Mouse (Mus musculus) erythroblast, embryonic 14.5 days (primary cell): Measurements from ENCODE around the gene Itgb6. TPM values are rescaled to one million over a fixed set of nuclear protein-coding genes. Genes with fewer than 3 reads are reported as not detected.

Experiments
- H3K27me3 ChIP-seq: 2 replicates; pipeline ENCODE4 v1.6.1; 2012; ENCODE audit warnings: inconsistent platforms; ENCODE audit not compliant: control insufficient read depth
- H3K36me3 ChIP-seq: 2 replicates; pipeline ENCODE4 v1.6.1; 2012; ENCODE audit warnings: mild to moderate bottlenecking, inconsistent platforms; ENCODE audit not compliant: control insufficient read depth
- H3K4me1 ChIP-seq: 2 replicates; pipeline ENCODE4 v1.6.1; 2012; ENCODE audit warnings: inconsistent platforms; ENCODE audit not compliant: control insufficient read depth
- H3K4me3 ChIP-seq: replicated peaks from 2 replicates; pipeline ENCODE3; 2012; ENCODE audit warnings: moderate library complexity, mild to moderate bottlenecking, inconsistent platforms
- H3K9me3 ChIP-seq: 2 replicates; pipeline ENCODE4 v1.6.1; 2012; ENCODE audit warnings: low read length, inconsistent platforms, mixed read lengths; ENCODE audit not compliant: control insufficient read depth
- GATA1 ChIP-seq: IDR thresholded peaks from 2 replicates; pipeline ENCODE4 v1.6.1; 2012; ENCODE audit warnings: low read length, inconsistent platforms, mixed read lengths
- TAL1 ChIP-seq: IDR thresholded peaks from 3 replicates; pipeline ENCODE4 v1.6.1; 2012; ENCODE audit warnings: low read length, inconsistent platforms, mixed read lengths
- polyA plus RNA-seq: library from polyadenylated mRNA; stranded (reverse); fragments of >175 nt; gene quantifications from 2 replicates; pipeline ENCODE4 v1.2.3, GENCODE M21; 2012

The Itgb6 gene
- polyA plus RNA-seq, 1 experiment, result not detected

- Histone ChIP-seq H3K4me3 (no peak overlapping the region), H3K36me3 (no peaks in the 10 kb centered on the region), H3K27me3 (no peaks in the 10 kb centered on the region), H3K4me1 (no peaks in the 10 kb centered on the region), H3K9me3 (no peaks in the 10 kb centered on the region)
- TF ChIP-seq TAL1 (no peak), GATA1 (no peak)
These were observed 49.2 kb downstream of the Itgb6 start for GRCm38 (mm10) chr2:60672973-60673954.

GRCm38 (mm10) chr2:60671215-60671614 lies 51.2 kb downstream of the Itgb6 start:
- no peak for TF ChIP-seq TAL1
- TF ChIP-seq GATA1, result no peak
- no peaks in the 10 kb centered on the region for H3K36me3 ChIP-seq
- H3K4me1 ChIP-seq, result no peaks in the 10 kb centered on the region
- H3K4me3 ChIP-seq, result no peak overlapping the region
- no peaks in the 10 kb centered on the region for H3K9me3 ChIP-seq
- no peaks in the 10 kb centered on the region for H3K27me3 ChIP-seq

DNA sequence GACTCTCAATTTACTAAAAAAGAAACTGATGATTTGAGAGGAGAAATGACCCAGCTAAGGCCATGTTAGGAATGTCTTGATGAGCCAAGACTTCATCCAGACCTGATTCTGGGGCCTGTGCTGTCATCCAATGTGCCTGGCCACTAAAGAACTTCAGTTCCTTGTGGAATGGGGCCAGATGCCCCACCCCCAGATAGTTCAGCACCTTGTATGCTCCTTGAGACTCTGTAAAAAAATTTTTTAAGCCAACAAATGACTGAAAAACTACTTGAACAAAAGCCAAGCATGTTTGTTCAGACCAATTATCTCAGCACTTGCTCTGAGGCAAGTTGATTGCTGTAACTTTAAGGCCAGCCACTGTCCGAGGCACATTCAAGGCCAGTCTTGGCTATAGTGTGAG lies 59.4 kb downstream of the Itgb6 start:
- Histone ChIP-seq H3K4me1 (no peaks in the 10 kb centered on the region), H3K9me3 (no peaks in the 10 kb centered on the region), H3K36me3 (no peaks in the 10 kb centered on the region), H3K4me3 (no peak overlapping the region), H3K27me3 (no peaks in the 10 kb centered on the region)
- TF ChIP-seq TAL1 (no peak), GATA1 (no peak)

GRCm38 (mm10) chr2:60659993-60660392 lies 62.5 kb downstream of the Itgb6 start:
- no peak overlapping the region for H3K4me3 ChIP-seq
- no peaks in the 10 kb centered on the region for H3K27me3 ChIP-seq
- H3K4me1 ChIP-seq, result no peaks in the 10 kb centered on the region
- H3K9me3 ChIP-seq, result no peaks in the 10 kb centered on the region
- H3K36me3 ChIP-seq, result no peaks in the 10 kb centered on the region
- no peak for TF ChIP-seq GATA1

GRCm38 (mm10) chr2:60658992-60659391 lies 63.5 kb downstream of the Itgb6 start:
- H3K4me3 ChIP-seq, result no peak overlapping the region
- no peaks in the 10 kb centered on the region for H3K9me3 ChIP-seq
- H3K36me3 ChIP-seq, result no peaks in the 10 kb centered on the region
- TF ChIP-seq TAL1 (no peak), GATA1 (no peak)
- no peaks in the 10 kb centered on the region for H3K4me1 ChIP-seq
- no peaks in the 10 kb centered on the region for H3K27me3 ChIP-seq

- H3K36me3 ChIP-seq, result no peaks in the 10 kb centered on the region
- H3K27me3 ChIP-seq, result no peaks in the 10 kb centered on the region
- no peaks in the 10 kb centered on the region for H3K9me3 ChIP-seq
- TF ChIP-seq GATA1 (no peak), TAL1 (no peak)
- H3K4me3 ChIP-seq, result no peak overlapping the region
- no peaks in the 10 kb centered on the region for H3K4me1 ChIP-seq
These were observed 67.6 kb downstream of the Itgb6 start for GRCm38 (mm10) chr2:60654828-60655227.

DNA sequence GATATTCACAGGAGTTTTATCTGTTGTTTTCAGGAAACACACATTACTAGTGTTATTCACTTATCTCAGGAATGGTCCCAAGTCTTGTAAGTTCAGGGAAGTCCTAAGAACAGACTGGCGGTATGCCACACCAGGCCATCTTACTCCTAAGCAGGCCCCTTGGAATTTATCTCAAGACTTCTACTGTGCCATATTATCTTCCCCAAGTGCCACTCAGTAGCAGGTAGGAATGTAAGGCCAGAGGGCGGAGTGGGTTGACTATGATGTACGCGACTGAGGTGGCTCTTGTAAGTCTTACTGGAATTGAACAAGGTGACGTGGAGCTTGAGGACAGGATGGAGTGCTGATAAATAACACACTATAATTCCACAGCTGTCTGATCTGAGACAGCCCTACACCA lies 72.3 kb downstream of the Itgb6 start:
- H3K4me1 ChIP-seq, result no peaks in the 10 kb centered on the region
- no peak for TF ChIP-seq TAL1
- TF ChIP-seq GATA1, result no peak
- H3K36me3 ChIP-seq, result no peaks in the 10 kb centered on the region
- H3K27me3 ChIP-seq, result no peaks in the 10 kb centered on the region
- no peaks in the 10 kb centered on the region for H3K9me3 ChIP-seq
- H3K4me3 ChIP-seq, result no peak overlapping the region

- Histone ChIP-seq H3K27me3 (no peaks in the 10 kb centered on the region), H3K36me3 (no peaks in the 10 kb centered on the region), H3K9me3 (no peaks in the 10 kb centered on the region), H3K4me1 (no peaks in the 10 kb centered on the region), H3K4me3 (no peak overlapping the region)
- TF ChIP-seq TAL1, result no peak
- TF ChIP-seq GATA1, result no peak
These were observed 74.8 kb downstream of the Itgb6 start for GRCm38 (mm10) chr2:60647650-60648049.

- H3K27me3 ChIP-seq, result no peaks in the 10 kb centered on the region
- H3K36me3 ChIP-seq, result no peaks in the 10 kb centered on the region
- TF ChIP-seq TAL1 (no peak), GATA1 (no peak)
- no peaks in the 10 kb centered on the region for H3K9me3 ChIP-seq
- H3K4me3 ChIP-seq, result no peak overlapping the region
- H3K4me1 ChIP-seq, result no peaks in the 10 kb centered on the region
These were observed 75.9 kb downstream of the Itgb6 start for GRCm38 (mm10) chr2:60646583-60646982.

GRCm38 (mm10) chr2:60643406-60643805 lies 79.0 kb downstream of the Itgb6 start:
- Histone ChIP-seq H3K27me3 (no peaks in the 10 kb centered on the region), H3K4me1 (no peaks in the 10 kb centered on the region), H3K9me3 (no peaks in the 10 kb centered on the region), H3K4me3 (no peak overlapping the region), H3K36me3 (no peaks in the 10 kb centered on the region)
- TF ChIP-seq GATA1 (no peak), TAL1 (no peak)
